Mouse (Mus musculus) left cerebral cortex, adult 11 months (tissue): ENCODE measurements at regions not wholly inside any gene's neighbourhood (a gene's known extent, or its start where the extent isn't known, plus 50 kb on each side); places are given as distances from the start of the nearest gene placed in this dataset.

Source experiments
- DNase-seq: peaks from one replicate; pipeline ENCODE4 v3.0.0; 2022; ENCODE audit warnings: low spot score

- DNase-seq = no peak
Observed at GRCm38 (mm10) chr5:101596996-101597395, 67.8 kb downstream of the Nkx6-1 start.

- DNase-seq = no peak
Observed at GRCm38 (mm10) chr5:101591236-101591635, 73.6 kb downstream of the Nkx6-1 start.

GRCm38 (mm10) chr5:101590341-101591124 lies 74.3 kb downstream of the Nkx6-1 start:
- no peak for DNase-seq

- DNase-seq = no peak
Observed at GRCm38 (mm10) chr5:101572966-101573365, 91.8 kb downstream of the Nkx6-1 start.

GRCm38 (mm10) chr5:101565770-101566169 lies 99.0 kb downstream of the Nkx6-1 start:
- no peak for DNase-seq

- no peak for DNase-seq
Observed at GRCm38 (mm10) chr5:101560366-101560765, 104.4 kb downstream of the Nkx6-1 start.

- no peak for DNase-seq
Observed at GRCm38 (mm10) chr5:101558279-101558987, 106.4 kb downstream of the Nkx6-1 start.

- DNase-seq = no peak
Observed at GRCm38 (mm10) chr5:101557156-101557555, 107.6 kb downstream of the Nkx6-1 start.

- DNase-seq = no peak
Observed at GRCm38 (mm10) chr5:101543326-101543725, 121.5 kb downstream of the Nkx6-1 start.

GRCm38 (mm10) chr5:101539818-101540217 lies 125.0 kb downstream of the Nkx6-1 start:
- DNase-seq = no peak

- no peak for DNase-seq
Observed at GRCm38 (mm10) chr5:101539254-101539549, 125.6 kb downstream of the Nkx6-1 start.

GRCm38 (mm10) chr5:101538410-101539253 lies 126.2 kb downstream of the Nkx6-1 start:
- no peak for DNase-seq

GRCm38 (mm10) chr5:101537518-101538380 lies 127.0 kb downstream of the Nkx6-1 start:
- DNase-seq = no peak

- DNase-seq = no peak
Observed at GRCm38 (mm10) chr5:101535451-101535850, 129.3 kb downstream of the Nkx6-1 start.

- no peak for DNase-seq
Observed at GRCm38 (mm10) chr5:101525346-101525745, 139.4 kb downstream of the Nkx6-1 start.

- DNase-seq = no peak
Observed at GRCm38 (mm10) chr5:101524670-101525069, 140.1 kb downstream of the Nkx6-1 start.

- no peak for DNase-seq
Observed at GRCm38 (mm10) chr5:101523902-101524301, 140.9 kb downstream of the Nkx6-1 start.

- no peak for DNase-seq
Observed at GRCm38 (mm10) chr5:101523490-101523889, 141.3 kb downstream of the Nkx6-1 start.

- no peak for DNase-seq
Observed at GRCm38 (mm10) chr5:101520935-101521655, 143.7 kb downstream of the Nkx6-1 start.

GRCm38 (mm10) chr5:101518791-101519547 lies 145.8 kb downstream of the Nkx6-1 start:
- DNase-seq = no peak
